Mouse (Mus musculus) testis, adult 2 months (tissue): ENCODE data around the gene Mfsd5. TPM values are rescaled to one million over a fixed set of nuclear protein-coding genes. Genes with fewer than 3 reads are reported as not detected.

Experiments used
- H3K27ac ChIP-seq: fragments of 200-500 bp; 2 replicates; pipeline ENCODE4 v1.5.1; 2012; ENCODE audit warnings: low read depth, low read length; ENCODE audit not compliant: control insufficient read depth, insufficient read depth
- H3K27me3 ChIP-seq: fragments of 200-500 bp; 2 replicates; pipeline ENCODE4 v1.6.1; 2012; ENCODE audit warnings: mild to moderate bottlenecking, low read length, moderate library complexity; ENCODE audit not compliant: control insufficient read depth, insufficient read depth
- H3K36me3 ChIP-seq: fragments of 200-500 bp; 2 replicates; pipeline ENCODE4 v1.6.1; 2012; ENCODE audit warnings: mild to moderate bottlenecking, low read length; ENCODE audit not compliant: control insufficient read depth, insufficient read depth
- H3K4me1 ChIP-seq: fragments of 200-500 bp; 2 replicates; pipeline ENCODE4 v1.6.1; 2012; ENCODE audit warnings: low read length; ENCODE audit not compliant: control insufficient read depth, insufficient read depth
- H3K4me3 ChIP-seq: fragments of 200-500 bp; 2 replicates; pipeline ENCODE4 v1.5.1; 2012; ENCODE audit warnings: low read depth, mild to moderate bottlenecking, low read length, moderate library complexity, mixed read lengths; ENCODE audit not compliant: control insufficient read depth
- CTCF ChIP-seq: fragments of 200-500 bp; IDR thresholded peaks from 2 replicates; pipeline ENCODE4 v1.5.1; 2012; ENCODE audit warnings: low read depth, mild to moderate bottlenecking, inconsistent platforms, low read length, moderate library complexity; ENCODE audit not compliant: control insufficient read depth, insufficient read depth, insufficient replicate concordance
- POLR2A ChIP-seq: fragments of 200-500 bp; IDR thresholded peaks from 2 replicates; pipeline ENCODE4 v1.6.1; 2012; ENCODE audit warnings: low read depth, mild to moderate bottlenecking, inconsistent platforms, low read length, moderate library complexity; ENCODE audit not compliant: control insufficient read depth
- polyA plus RNA-seq: library from polyadenylated mRNA; depleted of rRNA; stranded (reverse); fragments of >200 nt; gene quantifications from 2 replicates; pipeline ENCODE4 v1.2.3, GENCODE M21; 2012

The Mfsd5 gene
- polyA plus RNA-seq, 1 experiment = 14.3 TPM

DNA sequence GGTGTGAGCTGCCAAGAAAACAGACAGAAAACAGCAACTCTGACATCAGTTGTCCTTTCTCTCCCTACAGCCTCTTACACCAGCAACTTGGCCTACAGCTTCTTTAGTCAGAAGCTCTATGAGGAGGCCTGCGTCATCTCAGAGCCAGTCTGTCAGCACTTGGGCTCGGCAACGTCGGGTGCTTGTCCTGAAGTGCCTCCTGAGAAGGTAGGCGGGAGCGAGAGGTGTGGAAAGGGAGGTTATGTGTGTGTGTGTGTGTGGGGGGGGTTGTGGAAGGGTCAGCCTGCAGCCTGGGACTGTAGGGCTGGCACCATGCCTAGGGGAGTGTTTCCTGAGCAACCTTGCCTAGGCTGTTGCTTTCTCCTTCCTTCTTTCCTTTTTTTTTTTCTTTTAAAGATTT, 23.3 kb downstream of the Mfsd5 start:
- Histone ChIP-seq H3K4me1 (no peaks in the 10 kb centered on the region), H3K36me3 (peaks cover 12% of the 10 kb centered on the region), H3K4me3 (no peak overlapping the region), H3K27ac (no peak overlapping the region), H3K27me3 (no peaks in the 10 kb centered on the region)
- no peak for TF ChIP-seq POLR2A
- no peak for TF ChIP-seq CTCF

DNA sequence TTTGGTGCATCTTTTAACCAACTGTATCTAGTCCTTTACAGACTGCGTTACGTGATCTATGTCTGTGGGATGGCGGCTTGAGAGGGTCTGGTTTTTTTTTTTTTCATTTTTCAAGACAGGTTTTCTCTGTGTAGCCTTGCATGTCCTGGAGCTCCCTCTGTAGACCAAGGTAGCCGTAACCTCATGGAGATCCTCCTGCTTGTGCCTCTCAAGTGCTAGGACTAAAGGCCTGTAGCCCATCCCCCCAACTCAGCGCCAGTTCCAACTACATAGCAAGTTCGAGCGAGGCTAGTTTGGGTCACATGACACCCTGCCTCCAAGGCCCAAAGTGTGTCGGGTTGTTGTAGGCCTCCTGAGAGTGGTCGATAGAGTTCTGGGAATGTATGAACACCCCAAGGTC, 29.5 kb downstream of the Mfsd5 start:
- no peak overlapping the region for H3K4me3 ChIP-seq
- no peak for TF ChIP-seq POLR2A
- TF ChIP-seq CTCF = no peak
- H3K27me3 ChIP-seq = no peaks in the 10 kb centered on the region
- H3K27ac ChIP-seq = no peak overlapping the region
- no peaks in the 10 kb centered on the region for H3K4me1 ChIP-seq
- peaks cover 9% of the 10 kb centered on the region for H3K36me3 ChIP-seq

DNA sequence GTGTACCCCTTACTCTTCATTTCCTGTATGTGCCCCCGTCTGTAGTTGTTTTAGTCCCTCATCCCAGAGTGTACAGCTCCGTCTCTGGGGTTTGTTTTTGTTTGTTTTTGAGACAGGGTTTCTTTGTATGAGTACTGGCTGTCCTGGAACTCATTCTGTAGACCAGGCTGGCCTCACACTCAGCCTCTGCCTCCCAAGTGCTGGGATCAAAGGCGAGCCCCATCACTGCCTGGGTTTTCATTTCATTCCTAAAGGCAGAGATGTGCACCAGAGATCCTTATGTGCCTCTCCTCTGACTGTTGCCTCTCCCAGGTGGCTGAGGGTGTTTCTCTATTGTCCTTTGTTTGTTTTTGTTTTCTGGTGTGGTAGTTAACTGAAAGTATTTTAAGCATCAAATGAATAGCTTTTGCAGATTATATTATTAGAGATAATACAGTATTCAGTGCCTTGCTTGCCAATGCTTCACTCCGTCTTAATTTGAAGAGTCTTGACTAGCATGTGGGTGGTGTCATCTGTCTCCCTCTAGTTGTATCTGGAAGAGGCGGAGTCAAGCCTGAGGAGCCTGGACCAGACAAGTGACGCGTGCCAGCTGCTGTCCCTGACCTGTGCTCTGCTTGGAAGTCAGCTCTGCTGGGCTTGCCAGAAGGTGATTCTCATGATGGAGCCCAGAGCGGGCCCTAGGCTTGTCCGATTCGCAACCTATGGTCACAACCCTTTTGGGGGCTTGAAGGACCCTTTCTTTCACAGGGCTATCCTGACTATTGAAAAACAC, 31.0 kb downstream of the Mfsd5 start:
- H3K27me3 ChIP-seq = no peaks in the 10 kb centered on the region
- no peak overlapping the region for H3K27ac ChIP-seq
- no peaks in the 10 kb centered on the region for H3K4me1 ChIP-seq
- H3K36me3 ChIP-seq = peaks cover 6% of the 10 kb centered on the region
- no peak overlapping the region for H3K4me3 ChIP-seq
- TF ChIP-seq POLR2A (no peak), CTCF (no peak)

DNA sequence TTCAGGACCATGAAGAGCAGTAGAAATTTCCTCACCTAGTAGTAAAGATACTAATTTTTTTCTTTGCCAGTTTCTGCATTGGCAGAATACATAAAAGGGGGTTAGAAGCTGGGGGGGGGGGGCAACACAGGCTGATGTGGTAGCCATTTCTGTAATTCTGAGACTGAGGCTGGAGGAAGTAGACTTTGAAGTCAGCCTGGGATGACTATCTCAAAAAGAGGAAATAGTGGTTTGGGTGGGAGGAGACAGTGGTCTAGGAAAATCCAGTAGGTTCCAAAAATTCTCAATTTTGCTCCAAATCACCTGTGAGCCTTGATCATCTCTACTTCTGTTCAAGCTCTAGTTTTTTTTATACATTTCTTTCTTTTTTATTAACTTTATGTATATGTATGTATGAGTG, 32.2 kb downstream of the Mfsd5 start:
- Histone ChIP-seq H3K4me3 (no peak overlapping the region), H3K27me3 (no peaks in the 10 kb centered on the region), H3K27ac (no peak overlapping the region), H3K36me3 (peaks cover 6% of the 10 kb centered on the region), H3K4me1 (no peaks in the 10 kb centered on the region)
- TF ChIP-seq CTCF (no peak), POLR2A (no peak)

DNA sequence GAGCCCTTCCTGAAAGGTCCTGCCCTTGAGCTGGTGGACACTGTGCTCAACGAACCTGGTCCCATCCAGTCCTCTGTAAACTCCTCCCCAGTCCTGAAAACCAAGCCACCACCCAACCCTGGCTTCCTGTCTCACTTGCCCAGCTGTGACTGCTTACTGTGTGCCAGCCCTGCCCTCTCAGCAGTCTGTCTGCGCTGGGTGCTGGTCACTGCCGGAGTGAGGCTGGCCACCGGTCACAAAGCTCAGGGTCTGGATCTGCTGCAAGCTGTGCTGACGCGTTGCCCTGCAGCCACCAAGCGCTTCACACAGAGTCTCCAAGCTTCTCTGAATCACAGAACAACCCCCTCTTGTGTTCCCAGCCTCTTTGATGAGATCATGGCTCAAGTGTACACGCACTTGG, 36.0 kb downstream of the Mfsd5 start:
- no peaks in the 10 kb centered on the region for H3K27me3 ChIP-seq
- H3K4me1 ChIP-seq = no peaks in the 10 kb centered on the region
- H3K4me3 ChIP-seq = no peak overlapping the region
- peaks cover 6% of the 10 kb centered on the region for H3K36me3 ChIP-seq
- TF ChIP-seq CTCF = no peak
- TF ChIP-seq POLR2A = no peak
- H3K27ac ChIP-seq = no peak overlapping the region

DNA sequence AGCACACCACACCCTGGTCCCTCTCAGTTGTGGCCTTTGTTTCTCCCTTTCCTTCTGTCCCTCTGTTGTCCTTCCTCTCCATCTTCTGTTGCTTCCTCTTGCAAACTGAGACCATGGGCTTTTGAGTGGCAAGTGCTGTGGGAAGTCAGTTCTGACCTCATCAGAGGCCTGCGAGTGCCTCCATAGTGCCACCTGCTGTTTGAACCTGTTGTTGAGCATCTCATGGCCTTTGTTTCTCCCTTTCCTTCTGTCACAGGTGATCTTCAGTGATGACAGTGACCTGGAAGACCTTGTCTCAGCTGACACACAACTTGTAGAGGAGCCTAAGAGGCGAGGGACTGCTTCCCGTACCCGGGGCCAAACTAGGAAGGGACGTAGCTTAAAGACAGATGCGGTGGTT, 37.0 kb downstream of the Mfsd5 start:
- TF ChIP-seq POLR2A = no peak
- TF ChIP-seq CTCF = peak; percentile 39; the same call in 1 of the 2 replicates
- no peaks in the 10 kb centered on the region for H3K27me3 ChIP-seq
- no peaks in the 10 kb centered on the region for H3K4me1 ChIP-seq
- H3K27ac ChIP-seq = no peak overlapping the region
- no peak overlapping the region for H3K4me3 ChIP-seq
- H3K36me3 ChIP-seq = peaks cover 5% of the 10 kb centered on the region

DNA sequence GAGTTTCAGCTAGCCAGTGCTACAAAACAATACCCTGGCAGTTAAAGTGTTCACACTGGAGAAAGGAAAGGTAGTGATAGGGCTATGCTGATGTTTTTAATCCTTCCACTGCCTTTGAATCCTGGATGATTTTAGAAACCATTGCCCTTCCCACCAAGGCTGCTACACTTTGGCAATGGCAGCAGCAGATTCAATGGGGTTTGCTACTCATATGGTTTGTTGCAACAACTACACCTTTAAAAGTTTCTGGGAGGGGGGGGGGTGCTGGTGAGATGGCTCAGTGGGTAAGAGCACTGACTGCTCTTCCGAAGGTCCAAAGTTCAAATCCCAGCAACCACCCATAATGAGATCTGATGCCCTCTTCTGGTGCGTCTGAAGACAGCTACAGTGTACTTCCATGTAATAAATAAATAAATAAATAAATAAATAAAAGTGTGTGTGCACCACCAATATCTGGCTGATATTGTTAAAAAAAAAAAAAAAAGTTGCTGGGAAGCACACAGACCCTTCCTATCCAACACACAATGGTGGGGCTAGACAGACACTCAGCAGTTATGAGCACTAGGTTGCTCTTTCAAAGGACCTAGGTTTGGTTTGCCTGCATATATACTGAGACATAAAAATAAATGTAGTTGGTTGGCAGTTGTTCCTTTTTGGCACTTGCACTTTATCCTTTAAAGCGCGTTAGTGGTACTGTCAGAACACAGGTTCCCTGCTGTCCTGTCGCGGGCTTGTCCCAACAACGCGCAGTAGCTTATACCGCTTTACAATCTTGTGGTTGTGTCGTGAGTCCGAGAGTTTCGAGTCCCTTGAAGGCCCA, 45.6 kb downstream of the Mfsd5 start:
- Histone ChIP-seq H3K27ac (no peak overlapping the region), H3K27me3 (no peaks in the 10 kb centered on the region), H3K4me1 (no peaks in the 10 kb centered on the region; the same call in 1 of the 2 replicates), H3K4me3 (no peak overlapping the region), H3K36me3 (no peaks in the 10 kb centered on the region; the same call in 1 of the 2 replicates)
- TF ChIP-seq CTCF (no peak), POLR2A (no peak)
